Mouse (Mus musculus) embryonic stem cell, embryonic (primary cell): Measurements from ENCODE around the gene Abl1.

Experiments used
- CTCF ChIA-PET, 4 experiments: fragments of 300-600 bp in 2 of 4; fragments of 350-600 bp in 2 of 4; sonication (Branson Sonifier 250); formaldehyde crosslinking; loops; one replicate each; lab custom pipeline; 2022; ENCODE audit warnings: inconsistent platforms in 2 of 4; lab: Charles Lee
- POLR2A ChIA-PET, 4 experiments: fragments of 300-600 bp in 2 of 4; fragments of 350-600 bp in 2 of 4; sonication (Branson Sonifier 250); formaldehyde crosslinking; loops; one replicate each; lab custom pipeline; 2022; ENCODE audit warnings: antibody characterized with exemption in 4 of 4, inconsistent platforms in 1 of 4; lab: Charles Lee

Abl1 gene

GRCm38 (mm10) chr2:31688074-31688925 lies at the start of gene Abl1:
TSS of gene Abl1 (plus strand) at chr2:31688376.
- POLR2A ChIA-PET = interaction anchor here (0.6 to 2.3 kb wide), 85 partner anchors 8 to 882 kb away, joined by 3 to 22 read pairs (median 4); partner anchors contain the start of genes Exosc2 (in 4 of the 4), Ass1 (in 2 of the 4), Dpm2 (in 1 of the 4) and Fubp3 (in 1 of the 4)
- CTCF ChIA-PET = interaction anchor here (0.6 to 2.0 kb wide), 22 partner anchors 9 to 713 kb away, joined by 3 to 14 read pairs (median 4); no protein-coding TSS in a partner anchor

GRCm38 (mm10) chr2:31638581-31639465 lies 49.4 kb upstream of the Abl1 start:
- POLR2A ChIA-PET = interaction anchor here (0.6 to 2.1 kb wide), 18 partner anchors 13 to 1190 kb away, joined by 3 to 14 read pairs (median 3); partner anchors contain the start of genes Abl1 (in 1 of the 4), Ass1 (in 1 of the 4) and Exosc2 (in 1 of the 4)

GRCm38 (mm10) chr2:31639466-31639760 lies 48.8 kb upstream of the Abl1 start:
- ChIA-PET POLR2A (interaction anchor here (0.6 to 2.1 kb wide), 11 partner anchors 12 to 1191 kb away, joined by 3 to 14 read pairs (median 3); partner anchors contain the start of gene Abl1 (in 1 of the 4)), CTCF (interaction anchor here in 2 of 4 experiments (1.4 kb wide), 2 partner anchors 13 to 31 kb away, joined by 3 read pairs; partner anchors contain the start of gene Exosc2 (in 1 of the 2))

More at GRCm38 (mm10) chr2:31638581-31639465, 49.4 kb upstream of the Abl1 start:
- CTCF ChIA-PET = interaction anchor here in 2 of 4 experiments (0.6 to 1.4 kb wide), 7 partner anchors 12 to 334 kb away, joined by 3 read pairs; partner anchors contain the start of gene Exosc2 (in 1 of the 2)

- ChIA-PET POLR2A (interaction anchor here in 3 of 4 experiments (0.6 to 2.1 kb wide), 5 partner anchors 11 to 1191 kb away, joined by 3 to 14 read pairs (median 4); no protein-coding TSS in a partner anchor), CTCF (interaction anchor here in 2 of 4 experiments (0.6 to 1.4 kb wide), 2 partner anchors 13 to 150 kb away, joined by 3 read pairs; no protein-coding TSS in a partner anchor)
Observed at GRCm38 (mm10) chr2:31639901-31640608, 48.1 kb upstream of the Abl1 start, which contains the start of gene Prdm12. TSS of gene Prdm12 (plus strand) at chr2:31640037.

- ChIA-PET CTCF (interaction anchor here in 3 of 4 experiments (0.6 to 2.2 kb wide), 5 partner anchors 11 to 169 kb away, joined by 3 to 5 read pairs (median 3); no protein-coding TSS in a partner anchor), POLR2A (interaction anchor here (0.5 to 2.4 kb wide), 12 partner anchors 9 to 326 kb away, joined by 3 to 25 read pairs (median 4); partner anchors contain the start of gene Fubp3 (in 1 of the 4))
Observed at GRCm38 (mm10) chr2:31640609-31641507, 47.3 kb upstream of the Abl1 start.

- POLR2A ChIA-PET = interaction anchor here (0.5 to 2.4 kb wide), 18 partner anchors 9 to 327 kb away, joined by 3 to 25 read pairs (median 4); partner anchors contain the start of gene Fubp3 (in 1 of the 4)
Observed at GRCm38 (mm10) chr2:31641508-31641830, 46.7 kb upstream of the Abl1 start.

GRCm38 (mm10) chr2:31641929-31642328 lies 46.2 kb upstream of the Abl1 start:
- ChIA-PET CTCF (interaction anchor here in 3 of 4 experiments (0.7 to 2.2 kb wide), 10 partner anchors 10 to 836 kb away, joined by 3 to 7 read pairs (median 4); no protein-coding TSS in a partner anchor), POLR2A (interaction anchor here (0.7 to 2.4 kb wide), 15 partner anchors 9 to 327 kb away, joined by 3 to 25 read pairs (median 4); partner anchors contain the start of gene Fubp3 (in 1 of the 4))

More at GRCm38 (mm10) chr2:31641508-31641830, 46.7 kb upstream of the Abl1 start:
- CTCF ChIA-PET = interaction anchor here in 3 of 4 experiments (0.7 to 2.2 kb wide), 10 partner anchors 11 to 835 kb away, joined by 3 to 7 read pairs (median 4); no protein-coding TSS in a partner anchor

GRCm38 (mm10) chr2:31653971-31654853 lies 34.0 kb upstream of the Abl1 start:
- CTCF ChIA-PET = interaction anchor here (0.5 to 1.7 kb wide), 12 partner anchors 12 to 898 kb away, joined by 3 to 10 read pairs (median 3); no protein-coding TSS in a partner anchor
- POLR2A ChIA-PET = interaction anchor here in 2 of 4 experiments (0.6 to 1.2 kb wide), 12 partner anchors 8 to 236 kb away, joined by 3 to 4 read pairs (median 3); partner anchors contain the start of genes Exosc2 (in 1 of the 2) and Fubp3 (in 1 of the 2)

GRCm38 (mm10) chr2:31654854-31655559 lies 33.2 kb upstream of the Abl1 start:
- ChIA-PET CTCF (interaction anchor here (0.5 to 1.7 kb wide), 12 partner anchors 12 to 899 kb away, joined by 3 to 10 read pairs (median 3); no protein-coding TSS in a partner anchor), POLR2A (interaction anchor here in 2 of 4 experiments (0.6 to 1.2 kb wide), 12 partner anchors 9 to 237 kb away, joined by 3 to 4 read pairs (median 3); partner anchors contain the start of genes Exosc2 (in 1 of the 2) and Fubp3 (in 1 of the 2))

- ChIA-PET POLR2A (interaction anchor here (0.7 to 1.5 kb wide), 5 partner anchors 18 to 587 kb away, joined by 3 to 4 read pairs (median 3); no protein-coding TSS in a partner anchor), CTCF (interaction anchor here in 1 of 4 experiments (0.5 kb wide), 1 partner anchor 827 kb away, joined by 4 read pairs; no protein-coding TSS in a partner anchor)
Observed at GRCm38 (mm10) chr2:31656374-31656773, 31.8 kb upstream of the Abl1 start.

- POLR2A ChIA-PET = interaction anchor here in 2 of 4 experiments (0.7 to 1.6 kb wide), 4 partner anchors 7 to 275 kb away, joined by 3 to 6 read pairs (median 4); partner anchors contain the start of gene Exosc2 (in 1 of the 2)
- CTCF ChIA-PET = interaction anchor here in 1 of 4 experiments (0.7 to 1.0 kb wide), 2 partner anchors 181 to 547 kb away, joined by 3 to 4 read pairs; no protein-coding TSS in a partner anchor
Observed at GRCm38 (mm10) chr2:31662939-31663803, 25.0 kb upstream of the Abl1 start.

- ChIA-PET POLR2A (interaction anchor here in 1 of 4 experiments (0.7 kb wide), 2 partner anchors 268 to 274 kb away, joined by 3 read pairs; no protein-coding TSS in a partner anchor), CTCF (interaction anchor here in 1 of 4 experiments (0.7 kb wide), 1 partner anchor 548 kb away, joined by 4 read pairs; no protein-coding TSS in a partner anchor)
Observed at GRCm38 (mm10) chr2:31663804-31664180, 24.4 kb upstream of the Abl1 start.

- ChIA-PET CTCF (interaction anchor here (0.5 to 1.7 kb wide), 14 partner anchors 15 to 232 kb away, joined by 3 to 10 read pairs (median 3); no protein-coding TSS in a partner anchor), POLR2A (no interaction called here)
Observed at GRCm38 (mm10) chr2:31667332-31667731, 20.8 kb upstream of the Abl1 start.
